Mouse (Mus musculus) neural tube, embryonic 13.5 days (tissue): ENCODE data around the gene Osbpl10. TPM values are rescaled to one million over a fixed set of nuclear protein-coding genes. Genes with fewer than 3 reads are reported as not detected.

ENCODE experiments used
- ATAC-seq: fragments of 200-750 bp; cut with Nextera tagmentation; 2 replicates; pipeline ENCODE4 v1.8.0; 2017; ENCODE audit warnings: low read depth, mild to moderate bottlenecking, moderate TSS enrichment, moderate library complexity
- H3K27ac ChIP-seq: fragments of 300-500 bp; sonication (generic); replicated peaks from 2 replicates; pipeline ENCODE4 v1.5.1; 2015; ENCODE audit warnings: moderate library complexity, mild to moderate bottlenecking, inconsistent platforms
- H3K27me3 ChIP-seq: fragments of 300-500 bp; sonication (generic); 2 replicates; pipeline ENCODE4 v1.6.1; 2015; ENCODE audit warnings: mild to moderate bottlenecking, inconsistent platforms
- H3K36me3 ChIP-seq: fragments of 300-500 bp; sonication (generic); 2 replicates; pipeline ENCODE4 v1.6.1; 2015; ENCODE audit warnings: mild to moderate bottlenecking, inconsistent platforms
- H3K4me1 ChIP-seq: fragments of 300-500 bp; sonication (generic); replicated peaks from 2 replicates; pipeline ENCODE4 v1.6.1; 2015; ENCODE audit warnings: inconsistent platforms
- H3K4me2 ChIP-seq: fragments of 300-500 bp; sonication (generic); 2 replicates; pipeline ENCODE4 v1.6.1; 2015; ENCODE audit warnings: inconsistent platforms, mild to moderate bottlenecking, moderate library complexity
- H3K4me3 ChIP-seq: fragments of 300-500 bp; sonication (generic); 2 replicates; pipeline ENCODE4 v1.5.1; 2015; ENCODE audit warnings: mild to moderate bottlenecking, inconsistent platforms
- H3K9ac ChIP-seq: fragments of 300-500 bp; sonication (generic); 2 replicates; pipeline ENCODE4 v1.6.1; 2015; ENCODE audit warnings: moderate library complexity, mild to moderate bottlenecking, inconsistent platforms
- H3K9me3 ChIP-seq: fragments of 300-500 bp; sonication (generic); 2 replicates; pipeline ENCODE4 v1.6.1; 2016; ENCODE audit warnings: inconsistent platforms
- WGBS: fragments of 180-500 bp; shearing (Covaris S2); methylation state at CpG from one replicate; pipeline ENCODE4 v1.1.7; 2015; 5-methylcytosine and 5-hydroxymethylcytosine counted together
- polyA plus RNA-seq: library from polyadenylated mRNA; unstranded; fragments of >200 nt; fragmentation: Nextera tagmentation; extraction: Ambion mirVana; gene quantifications from 2 replicates; pipeline ENCODE4 v1.2.1, GENCODE M21; 2015

The Osbpl10 gene
- polyA plus RNA-seq, 1 experiment from 2014 or later = 3.2 TPM

DNA sequence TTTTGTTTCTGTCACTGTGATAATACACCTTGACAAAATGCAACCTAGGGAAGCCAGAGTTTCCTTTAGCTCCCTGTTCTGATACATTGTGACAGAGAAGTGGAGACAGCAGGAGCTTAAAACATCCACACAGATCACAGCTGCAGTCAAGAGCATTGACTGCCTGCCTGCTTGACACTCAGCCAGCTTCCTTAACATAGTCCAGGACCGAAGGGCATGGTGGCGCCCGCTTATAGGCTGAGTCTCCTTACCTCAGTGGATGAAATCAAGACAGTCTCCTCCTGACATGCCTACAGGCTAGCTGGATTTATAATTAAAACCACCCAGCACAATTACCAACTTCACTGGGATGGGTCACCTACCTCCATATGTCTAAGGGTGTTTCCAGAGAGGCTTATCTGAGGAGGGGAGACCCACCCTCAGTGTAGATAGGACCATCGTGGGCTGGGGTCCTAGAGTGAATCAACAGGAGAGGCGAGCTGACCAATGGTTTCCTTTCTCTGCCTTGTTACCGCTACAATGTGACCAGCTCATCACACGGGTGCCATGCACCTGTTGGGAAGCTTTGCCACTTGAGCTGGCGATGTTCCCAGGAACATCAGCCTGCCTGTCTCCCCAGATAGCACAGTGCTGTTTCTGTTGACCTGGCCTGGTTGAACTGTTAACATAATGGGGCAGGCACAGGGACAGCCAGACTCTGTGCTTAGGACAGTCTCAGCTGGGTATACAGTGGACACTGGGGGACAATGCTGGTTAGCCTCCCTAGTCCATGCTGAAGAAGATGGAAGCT, 76.9 kb downstream of the Osbpl10 start:
- Histone ChIP-seq H3K4me2 (no peak overlapping the region), H3K9ac (no peak overlapping the region), H3K36me3 (no peaks in the 10 kb centered on the region), H3K4me1 (peaks cover 15% of the 10 kb centered on the region), H3K9me3 (no peaks in the 10 kb centered on the region), H3K27ac (no peak overlapping the region), H3K27me3 (no peaks in the 10 kb centered on the region), H3K4me3 (no peak overlapping the region)
- no peak for ATAC-seq
- 85% methylated on average over 8 of the region's 8 CpGs for WGBS

- Histone ChIP-seq H3K27ac (peak overlapping the region; percentile 6), H3K27me3 (no peaks in the 10 kb centered on the region), H3K36me3 (no peaks in the 10 kb centered on the region), H3K4me1 (peaks cover 15% of the 10 kb centered on the region), H3K4me2 (no peak overlapping the region), H3K9me3 (no peaks in the 10 kb centered on the region), H3K9ac (no peak overlapping the region), H3K4me3 (no peak overlapping the region)
- 33% methylated on average over 5 of the region's 5 CpGs for WGBS
- ATAC-seq = no peak
Observed at GRCm38 (mm10) chr9:115058806-115059205, 80.4 kb downstream of the Osbpl10 start.

- Histone ChIP-seq H3K9ac (no peak overlapping the region), H3K9me3 (no peaks in the 10 kb centered on the region), H3K27ac (no peak overlapping the region), H3K4me2 (no peak overlapping the region), H3K4me1 (no peaks in the 10 kb centered on the region), H3K4me3 (no peak overlapping the region), H3K36me3 (no peaks in the 10 kb centered on the region), H3K27me3 (no peaks in the 10 kb centered on the region)
- ATAC-seq = no peak
- 77% methylated on average over 1 of the region's 1 CpGs for WGBS
Observed at GRCm38 (mm10) chr9:115064834-115065233, 86.5 kb downstream of the Osbpl10 start.

GRCm38 (mm10) chr9:115067071-115067470, 88.7 kb downstream of the Osbpl10 start:
- no peak overlapping the region for H3K4me3 ChIP-seq
- no peak for ATAC-seq

DNA sequence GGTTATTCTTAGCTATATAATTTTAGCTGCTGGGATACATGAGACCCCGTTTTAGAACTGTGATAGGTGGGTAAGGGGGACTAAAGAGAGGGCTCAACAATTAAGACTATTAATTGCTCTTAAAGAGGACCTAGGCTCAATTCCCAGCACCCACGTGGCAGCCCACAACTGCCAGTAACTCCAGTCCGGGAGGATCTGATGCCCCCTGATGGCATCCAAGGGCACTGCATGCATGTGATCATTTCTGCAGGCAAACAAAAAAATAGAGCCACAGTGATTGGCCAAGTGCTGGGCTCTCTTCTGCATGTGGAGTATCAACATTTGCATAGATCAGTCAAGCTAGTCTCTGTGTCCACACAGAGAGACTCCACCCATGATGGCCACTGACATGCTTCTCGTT, 96.8 kb downstream of the Osbpl10 start:
- WGBS = 86% methylated on average over 4 of the region's 4 CpGs
- no peak overlapping the region for H3K4me2 ChIP-seq
- no peak for ATAC-seq
- no peak overlapping the region for H3K9ac ChIP-seq
- H3K27me3 ChIP-seq = no peaks in the 10 kb centered on the region
- H3K9me3 ChIP-seq = peaks cover 6% of the 10 kb centered on the region; the same call in 1 of the 2 replicates
- H3K36me3 ChIP-seq = no peaks in the 10 kb centered on the region
- H3K27ac ChIP-seq = no peak overlapping the region
- H3K4me3 ChIP-seq = no peak overlapping the region
- H3K4me1 ChIP-seq = no peaks in the 10 kb centered on the region

More at GRCm38 (mm10) chr9:115067071-115067470, 88.7 kb downstream of the Osbpl10 start:
- Histone ChIP-seq H3K4me1 (no peaks in the 10 kb centered on the region), H3K36me3 (no peaks in the 10 kb centered on the region), H3K4me2 (no peak overlapping the region), H3K27me3 (no peaks in the 10 kb centered on the region), H3K9ac (no peak overlapping the region), H3K27ac (no peak overlapping the region), H3K9me3 (no peaks in the 10 kb centered on the region)
- WGBS = 78% methylated on average over 8 of the region's 9 CpGs

DNA sequence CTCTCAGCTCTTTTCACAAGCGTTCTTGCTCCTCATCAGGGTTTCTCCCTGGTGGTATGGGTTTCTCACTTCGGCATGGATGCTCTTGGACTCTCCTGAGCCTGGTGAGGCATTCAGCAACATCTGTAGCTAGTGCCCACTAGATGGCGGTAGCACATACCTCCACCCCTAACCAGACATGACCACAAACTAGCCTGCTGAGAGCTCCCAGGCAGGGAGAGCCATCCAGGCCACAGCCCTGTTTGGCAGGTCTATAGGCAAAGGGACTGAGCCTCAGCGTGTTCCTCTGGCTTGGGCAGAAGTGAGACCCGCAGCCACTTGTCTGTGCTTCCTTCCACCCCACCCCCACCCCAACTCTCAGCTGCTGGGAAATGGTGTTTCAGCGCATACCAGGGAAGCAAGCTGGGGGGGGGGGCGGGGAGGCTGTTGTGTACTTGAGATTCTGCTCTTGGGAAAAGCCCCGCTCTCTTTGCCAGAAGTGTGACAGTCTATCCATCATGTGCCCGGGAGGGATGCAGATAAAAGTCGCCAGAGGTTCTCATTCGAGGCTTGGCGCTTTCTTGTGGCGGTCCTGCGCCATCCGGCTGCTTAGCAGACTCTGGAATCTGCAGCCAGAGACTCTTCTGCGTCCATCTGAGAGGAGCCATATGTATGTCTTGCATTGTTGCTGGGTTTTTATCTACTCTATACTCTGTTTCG, 110.1 kb downstream of the Osbpl10 start:
- Histone ChIP-seq H3K27me3 (no peaks in the 10 kb centered on the region), H3K27ac (peak overlapping the region; percentile 59), H3K4me2 (peak overlapping the region; percentile 31), H3K9me3 (peaks cover 7% of the 10 kb centered on the region), H3K36me3 (no peaks in the 10 kb centered on the region), H3K4me1 (peaks cover 11% of the 10 kb centered on the region), H3K4me3 (no peak overlapping the region), H3K9ac (peak overlapping the region; percentile 53)
- WGBS = 30% methylated on average over 17 of the region's 17 CpGs
- peak; percentile 94 for ATAC-seq

DNA sequence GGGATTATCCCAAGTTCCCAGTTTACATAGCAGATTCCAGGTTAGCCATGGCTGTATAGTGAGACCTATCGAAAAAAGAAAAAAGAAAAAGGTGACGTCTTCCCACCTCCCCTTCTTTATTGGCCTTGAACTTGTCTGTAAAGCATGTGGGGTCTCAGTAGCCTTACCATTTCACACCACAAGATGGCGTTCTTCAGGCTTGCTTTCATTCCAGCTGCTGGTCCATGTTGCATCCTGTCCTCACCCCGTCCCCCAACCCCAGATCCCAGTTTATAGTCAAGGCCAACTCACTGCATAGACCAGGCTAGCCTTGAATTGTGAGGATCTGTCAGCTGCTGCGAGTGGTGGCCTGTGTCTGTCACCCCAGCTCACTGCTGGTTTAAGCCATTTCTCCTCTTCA, 111.3 kb downstream of the Osbpl10 start:
- WGBS = 73% methylated on average over 5 of the region's 5 CpGs
- ATAC-seq = no peak
- Histone ChIP-seq H3K27ac (no peak overlapping the region), H3K4me3 (no peak overlapping the region), H3K4me1 (peaks cover 11% of the 10 kb centered on the region), H3K4me2 (no peak overlapping the region), H3K27me3 (no peaks in the 10 kb centered on the region), H3K36me3 (no peaks in the 10 kb centered on the region), H3K9ac (no peak overlapping the region), H3K9me3 (peaks cover 7% of the 10 kb centered on the region)

DNA sequence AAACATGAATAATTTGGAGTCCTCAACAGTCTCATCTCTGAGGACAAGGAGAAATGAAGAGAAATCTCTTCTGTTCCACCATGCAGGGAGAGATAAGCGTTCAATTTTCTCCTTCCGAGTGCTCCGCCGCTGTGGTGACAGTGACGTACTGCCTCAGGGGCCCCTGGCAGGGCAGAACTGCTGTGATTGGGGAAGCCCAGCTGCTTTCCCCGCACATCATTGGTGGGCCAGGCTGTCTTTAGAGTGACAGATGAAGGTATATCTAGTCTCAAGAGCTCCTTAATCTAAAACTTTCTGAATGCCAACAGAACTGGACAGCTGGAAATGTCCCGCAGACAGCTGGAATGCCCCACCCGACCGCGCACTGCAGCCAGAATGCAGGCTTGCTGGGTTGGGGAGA, 118.1 kb downstream of the Osbpl10 start:
- Histone ChIP-seq H3K4me2 (peak overlapping the region; percentile 26), H3K9ac (no peak overlapping the region)

GRCm38 (mm10) chr9:115097340-115097739, 119.0 kb downstream of the Osbpl10 start:
- Histone ChIP-seq H3K9ac (no peak overlapping the region), H3K4me2 (no peak overlapping the region), H3K4me1 (peaks cover 11% of the 10 kb centered on the region; the same call in 1 of the 2 replicates), H3K4me3 (no peak overlapping the region), H3K27ac (no peak overlapping the region), H3K27me3 (no peaks in the 10 kb centered on the region), H3K36me3 (no peaks in the 10 kb centered on the region), H3K9me3 (peaks cover 7% of the 10 kb centered on the region)
- WGBS = 84% methylated on average over 4 of the region's 4 CpGs
- ATAC-seq = no peak

More for the DNA sequence above, 118.1 kb downstream of the Osbpl10 start:
- ATAC-seq = 0 out of 2 replicates have a peak, but pooled peaks have one; percentile 56
- H3K36me3 ChIP-seq = no peaks in the 10 kb centered on the region
- peaks cover 11% of the 10 kb centered on the region; the same call in 1 of the 2 replicates for H3K4me1 ChIP-seq
- WGBS = 42% methylated on average over 10 of the region's 10 CpGs
- 0 out of 2 replicates have a peak overlapping the region, but pooled peaks have one; percentile 23 for H3K27ac ChIP-seq
- H3K9me3 ChIP-seq = peaks cover 7% of the 10 kb centered on the region
- no peaks in the 10 kb centered on the region for H3K27me3 ChIP-seq
- H3K4me3 ChIP-seq = no peak overlapping the region

DNA sequence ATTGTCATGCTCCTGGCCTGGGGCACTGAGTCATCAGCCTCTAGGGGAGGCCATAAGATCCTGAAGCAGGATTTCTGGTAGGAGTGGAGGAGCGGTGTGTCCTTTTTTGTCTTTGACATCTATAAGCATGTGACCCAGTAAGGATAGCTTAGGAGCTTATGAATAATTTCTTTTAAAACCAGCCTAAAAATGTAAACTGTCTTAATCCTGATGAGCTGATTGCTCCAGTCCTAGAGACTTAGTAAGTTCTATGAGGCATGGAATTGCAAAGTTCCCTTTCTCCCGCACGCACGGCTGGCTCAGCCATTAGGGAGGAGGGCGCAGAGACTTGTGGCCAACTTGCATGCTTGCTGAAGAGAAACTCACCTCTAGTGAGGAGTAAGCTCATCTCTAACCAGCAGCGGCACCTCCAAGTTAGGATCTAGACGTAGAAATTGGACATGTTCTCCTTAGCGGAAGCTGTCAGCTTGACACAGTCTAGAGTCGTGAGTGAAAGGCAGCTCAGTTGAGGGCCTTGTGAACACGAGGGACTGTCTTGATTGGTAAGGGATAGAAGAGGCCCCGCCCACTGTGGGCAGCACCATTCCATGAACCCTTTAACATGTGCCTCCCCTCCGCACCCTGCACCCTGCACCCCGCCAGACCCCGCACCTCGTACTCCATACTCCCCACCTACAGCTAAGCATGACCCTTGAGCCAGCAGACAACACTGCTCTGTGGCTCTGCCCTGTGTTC, 122.0 kb downstream of the Osbpl10 start:
- Histone ChIP-seq H3K4me3 (no peak overlapping the region), H3K27ac (no peak overlapping the region), H3K9me3 (no peaks in the 10 kb centered on the region), H3K4me2 (no peak overlapping the region), H3K9ac (no peak overlapping the region), H3K36me3 (no peaks in the 10 kb centered on the region), H3K4me1 (peaks cover 11% of the 10 kb centered on the region; the same call in 1 of the 2 replicates), H3K27me3 (no peaks in the 10 kb centered on the region)
- WGBS = 85% methylated on average over 15 of the region's 15 CpGs
- no peak for ATAC-seq

DNA sequence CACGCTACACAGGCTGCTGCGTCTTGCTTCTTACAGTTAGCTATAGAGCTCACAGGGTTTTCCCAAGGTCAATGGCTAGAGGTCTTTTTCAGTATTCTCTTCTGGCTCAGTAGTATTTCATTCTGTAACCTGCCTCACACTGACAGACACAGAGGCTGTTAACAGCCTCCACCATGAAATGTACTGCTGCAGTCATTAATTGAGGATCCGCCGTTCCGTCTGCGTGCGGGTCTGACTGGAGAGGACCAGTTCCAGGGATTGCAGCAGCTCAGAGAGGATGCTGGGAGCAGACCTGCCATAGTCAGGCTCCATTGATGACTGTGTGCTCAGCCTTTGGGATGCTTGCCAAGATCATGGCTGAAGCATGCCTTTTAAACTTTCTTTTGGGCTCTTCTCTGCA, 129.1 kb downstream of the Osbpl10 start:
- Histone ChIP-seq H3K27me3 (no peaks in the 10 kb centered on the region), H3K4me3 (no peak overlapping the region), H3K36me3 (no peaks in the 10 kb centered on the region), H3K27ac (peak overlapping the region; percentile 76), H3K4me2 (peak overlapping the region; percentile 39), H3K4me1 (peaks cover 13% of the 10 kb centered on the region), H3K9ac (peak overlapping the region; percentile 27), H3K9me3 (no peaks in the 10 kb centered on the region)
- WGBS = 29% methylated on average over 7 of the region's 7 CpGs
- ATAC-seq = peak; percentile 86

DNA sequence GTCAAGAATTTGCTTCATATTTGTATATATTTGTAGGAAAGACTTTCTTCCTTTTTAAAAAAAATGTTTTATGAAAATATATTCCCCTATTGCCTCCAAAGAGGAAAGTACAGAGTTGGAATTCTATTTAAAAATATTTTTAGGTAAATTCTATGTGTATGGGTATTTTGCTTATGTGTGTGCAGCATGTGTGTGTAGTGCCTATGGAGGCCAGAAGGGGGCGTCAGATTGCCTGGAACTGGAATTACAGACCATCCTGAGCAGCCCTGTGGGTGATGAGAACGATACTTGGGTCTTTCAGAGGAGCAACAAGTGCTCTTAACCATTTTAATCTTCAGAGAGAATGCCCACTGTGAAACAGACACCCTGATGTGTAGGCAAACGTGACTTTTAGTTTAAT, 132.3 kb downstream of the Osbpl10 start:
- Histone ChIP-seq H3K9ac (no peak overlapping the region), H3K36me3 (no peaks in the 10 kb centered on the region), H3K27ac (no peak overlapping the region), H3K9me3 (no peaks in the 10 kb centered on the region), H3K4me3 (no peak overlapping the region), H3K4me1 (peaks cover 13% of the 10 kb centered on the region), H3K4me2 (no peak overlapping the region), H3K27me3 (no peaks in the 10 kb centered on the region)
- 64% methylated on average over 3 of the region's 3 CpGs for WGBS
- no peak for ATAC-seq
